8 mouse cellular contexts compared by ENCODE assay signal in the genomic region with DNA sequence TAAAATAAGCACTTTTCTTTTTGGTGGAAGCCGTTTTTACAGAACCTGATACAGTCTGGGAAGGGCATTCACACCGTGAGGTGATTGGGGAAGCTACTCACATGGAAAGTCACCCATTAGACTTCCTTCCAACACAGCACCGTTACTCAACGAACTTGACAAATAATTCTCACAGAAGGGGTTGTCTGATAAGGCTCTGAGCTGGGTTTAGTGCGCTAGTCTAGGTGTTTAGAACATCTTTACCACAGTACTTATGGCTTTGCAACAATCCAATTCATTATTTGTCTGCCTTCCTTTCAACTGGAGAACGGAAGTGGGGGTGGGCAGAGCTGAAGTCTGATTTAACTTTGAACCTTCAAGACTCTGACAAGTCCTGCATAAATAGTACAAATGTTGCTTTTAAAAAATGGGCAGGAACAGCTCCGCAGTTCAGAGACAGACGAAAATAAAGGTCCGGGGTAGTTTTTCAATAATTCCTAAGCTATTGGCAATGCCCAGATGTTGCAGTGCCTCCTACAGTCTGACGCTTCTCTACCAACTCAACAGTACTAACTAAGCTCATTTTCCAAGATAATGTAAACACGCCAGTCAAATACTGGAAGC. TPM values are rescaled to one million over a fixed set of nuclear protein-coding genes. Genes with fewer than 3 reads are reported as not detected.
DNase-seq lines count a peak whose midpoint lies in the region; ATAC-seq and TF ChIP-seq lines count a peak whose summit lies in the region.

No protein-coding gene starts in this region.

- H3K27me3 ChIP-seq in heart, embryonic 16.5 days (ENCODE audit: control insufficient read depth, insufficient read depth, low read length), result no peaks in the 10 kb centered on the region
- H3K27me3 ChIP-seq in limb, embryonic 14.5 days (ENCODE audit: control insufficient read depth, insufficient read depth, low read length), result no peaks in the 10 kb centered on the region
- H3K27me3 ChIP-seq in neural tube, embryonic 13.5 days, result no peaks in the 10 kb centered on the region

- peak overlapping the region; percentile 90 for H3K4me2 ChIP-seq in heart, embryonic 16.5 days (ENCODE audit: low read depth, low read length)
- peak overlapping the region; percentile 63 for H3K4me2 ChIP-seq in limb, embryonic 14.5 days (replicated peaks; ENCODE audit: low read depth, low read length, severe bottlenecking)
- peak overlapping the region; percentile 82 for H3K4me2 ChIP-seq in neural tube, embryonic 13.5 days

- H3K4me3 ChIP-seq in layer of hippocampus, adult 2 months, result peak overlapping the region; percentile 92
- H3K4me3 ChIP-seq in heart, embryonic 16.5 days (ENCODE audit: low read length), result peak overlapping the region; percentile 87
- H3K4me3 ChIP-seq in limb, embryonic 14.5 days (replicated peaks; ENCODE audit: low read length), result peak overlapping the region; percentile 60
- peak overlapping the region; percentile 66 for H3K4me3 ChIP-seq in neural tube, embryonic 13.5 days

- 0 out of 2 replicates have a peak, but pooled peaks cover 1% of the 10 kb centered on the region for H3K36me3 ChIP-seq in heart, embryonic 16.5 days (ENCODE audit: control insufficient read depth, insufficient read depth)
- H3K36me3 ChIP-seq in limb, embryonic 14.5 days (ENCODE audit: control insufficient read depth, insufficient read depth, low read length), result peaks cover 4% of the 10 kb centered on the region
- no peaks in the 10 kb centered on the region for H3K36me3 ChIP-seq in neural tube, embryonic 13.5 days

- 18% methylated on average over 11 of the region's 11 CpGs for WGBS in heart, embryonic 16.5 days
- WGBS in limb, embryonic 14.5 days, result 22% methylated on average over 11 of the region's 11 CpGs
- 41% methylated on average over 11 of the region's 11 CpGs for WGBS in neural tube, embryonic 13.5 days

- peak overlapping the region; percentile 81 for H3K9ac ChIP-seq in heart, embryonic 16.5 days (ENCODE audit: low read length)
- H3K9ac ChIP-seq in limb, embryonic 14.5 days (ENCODE audit: low read depth, low read length, severe bottlenecking), result peak overlapping the region; percentile 58
- peak overlapping the region; percentile 79 for H3K9ac ChIP-seq in neural tube, embryonic 13.5 days

- H3K27ac ChIP-seq in layer of hippocampus, adult 2 months, result peak overlapping the region; percentile 95
- H3K27ac ChIP-seq in heart, embryonic 16.5 days (ENCODE audit: low read length), result peak overlapping the region; percentile 74
- H3K27ac ChIP-seq in limb, embryonic 14.5 days (replicated peaks; ENCODE audit: low read depth, low read length), result peak overlapping the region; percentile 49
- H3K27ac ChIP-seq in neural tube, embryonic 13.5 days (replicated peaks), result peak overlapping the region; percentile 46

- TF ChIP-seq POLR2A in limb, embryonic 14.5 days (IDR thresholded peaks at IDR 0.05; ENCODE audit: borderline replicate concordance, extremely low read depth, insufficient read depth, insufficient read length), result no peak

- ATAC-seq in heart, embryonic 16.5 days (replicated peaks; ENCODE audit: extremely low read depth, insufficient read depth, low FRiP score), result peak; percentile 14; the same call in 1 of the 2 replicates
- ATAC-seq in limb, embryonic 14.5 days (ENCODE audit: low FRiP score, low read depth), result no peak
- ATAC-seq in neural tube, embryonic 13.5 days (ENCODE audit: low read depth), result peak; percentile 64

- TF ChIP-seq CTCF in layer of hippocampus, adult 2 months (conservative IDR thresholded peaks at IDR 0.05), result peak; percentile 56

- DNase-seq in layer of hippocampus, adult 2 months (ENCODE audit: low spot score in 2 of 2), result no peak
- DNase-seq in layer of hippocampus, adult 11-12 months (ENCODE audit: low spot score), result no peak
- peak; percentile 40 for DNase-seq in c-Kit-positive CD71-positive TER-119-negative erythroid progenitor cells, embryonic 14.5 days (ENCODE audit: low read depth)
- DNase-seq in limb, embryonic 14.5 days (ENCODE audit: low spot score), result no peak
- no peak for DNase-seq in cerebellum, postnatal 14 days
- DNase-seq in right cerebral cortex, postnatal 10 days (ENCODE audit: low spot score in 2 of 2), result no peak

- peaks cover 5% of the 10 kb centered on the region; the same call in 1 of the 2 replicates for H3K4me1 ChIP-seq in heart, embryonic 16.5 days (ENCODE audit: control insufficient read depth, insufficient read depth, low read length)
- H3K4me1 ChIP-seq in limb, embryonic 14.5 days (ENCODE audit: control insufficient read depth, insufficient read depth, low read length), result peaks cover 9% of the 10 kb centered on the region
- H3K4me1 ChIP-seq in neural tube, embryonic 13.5 days (replicated peaks), result peaks cover 12% of the 10 kb centered on the region

- no peaks in the 10 kb centered on the region for H3K9me3 ChIP-seq in heart, embryonic 16.5 days (replicated peaks; ENCODE audit: control insufficient read depth, low read length)
- H3K9me3 ChIP-seq in limb, embryonic 14.5 days (ENCODE audit: control insufficient read depth, low read length), result no peaks in the 10 kb centered on the region
- H3K9me3 ChIP-seq in neural tube, embryonic 13.5 days, result no peaks in the 10 kb centered on the region

RNA-seq across cellular contexts. Expression of gene Lipa, which starts 0.9 kb away (rescaled TPM):
- 10 to 100 TPM; 16.6 to 20.0 TPM for total RNA-seq in layer of hippocampus, adult 2 months (2021)
- 28.9 and 32.0 TPM in 2 replicates for polyA plus RNA-seq in heart, embryonic 16.5 days (2015; fragmentation: Nextera tagmentation; extraction: Ambion mirVana)
- polyA plus RNA-seq in limb, embryonic 14.5 days (2012; rRNA removed), result 40.9 and 45.1 TPM in 2 replicates
- polyA plus RNA-seq in limb, embryonic 14.5 days (2014; fragmentation: Nextera tagmentation; extraction: Ambion mirVana), result 55.0 and 57.1 TPM in 2 replicates
- polyA plus RNA-seq in neural tube, embryonic 13.5 days (2015; fragmentation: Nextera tagmentation; extraction: Ambion mirVana), result 23.8 and 25.8 TPM in 2 replicates

RNA-seq across cellular contexts. Expression of gene Ifit2, which starts 24.1 kb away (rescaled TPM):
- total RNA-seq in layer of hippocampus, adult 2 months (2021), result 1 to 10 TPM; 4.4 to 5.6 TPM
- polyA plus RNA-seq in heart, embryonic 16.5 days (2015; fragmentation: Nextera tagmentation; extraction: Ambion mirVana), result 9.5 and 10.7 TPM in 2 replicates
- 5.2 and 5.3 TPM in 2 replicates for polyA plus RNA-seq in limb, embryonic 14.5 days (2012; rRNA removed)
- 13.4 and 13.5 TPM in 2 replicates for polyA plus RNA-seq in limb, embryonic 14.5 days (2014; fragmentation: Nextera tagmentation; extraction: Ambion mirVana)
- 3.1 and 3.8 TPM in 2 replicates for polyA plus RNA-seq in neural tube, embryonic 13.5 days (2015; fragmentation: Nextera tagmentation; extraction: Ambion mirVana)

RNA-seq across cellular contexts. Expression of gene Ch25h, which starts 51.5 kb away (rescaled TPM):
- total RNA-seq in layer of hippocampus, adult 2 months (2021), result under 1 TPM in 1 of 2 experiments, not detected in 1; 0.25 TPM
- 2.5 and 3.4 TPM in 2 replicates for polyA plus RNA-seq in heart, embryonic 16.5 days (2015; fragmentation: Nextera tagmentation; extraction: Ambion mirVana)
- 42.0 and 51.6 TPM in 2 replicates for polyA plus RNA-seq in limb, embryonic 14.5 days (2012; rRNA removed)
- polyA plus RNA-seq in limb, embryonic 14.5 days (2014; fragmentation: Nextera tagmentation; extraction: Ambion mirVana), result 29.3 and 31.3 TPM in 2 replicates
- 0.36 and 0.91 TPM in 2 replicates for polyA plus RNA-seq in neural tube, embryonic 13.5 days (2015; fragmentation: Nextera tagmentation; extraction: Ambion mirVana)

RNA-seq across cellular contexts. Expression of gene Ifit3, which starts 56.9 kb away (rescaled TPM):
- total RNA-seq in layer of hippocampus, adult 2 months (2021), result 1 to 10 TPM; 1.9 to 4.0 TPM
- polyA plus RNA-seq in heart, embryonic 16.5 days (2015; fragmentation: Nextera tagmentation; extraction: Ambion mirVana), result 2.1 and 3.7 TPM in 2 replicates
- polyA plus RNA-seq in limb, embryonic 14.5 days (2012; rRNA removed), result 0.73 and 1.2 TPM in 2 replicates
- polyA plus RNA-seq in limb, embryonic 14.5 days (2014; fragmentation: Nextera tagmentation; extraction: Ambion mirVana), result 0.95 and 2.0 TPM in 2 replicates
- polyA plus RNA-seq in neural tube, embryonic 13.5 days (2015; fragmentation: Nextera tagmentation; extraction: Ambion mirVana), result 0.61 and 2.1 TPM in 2 replicates
